Mouse (Mus musculus): Measurements from ENCODE around the gene Eif4ebp2. TPM values are rescaled to one million over a fixed set of nuclear protein-coding genes. Genes with fewer than 3 reads are reported as not detected.

Eif4ebp2 gene
- polyA plus RNA-seq, 1 experiment: 97.1 TPM

- TF ChIP-seq GATA1 (IDR thresholded peaks at IDR 0.05; ENCODE audit: low read length): no peak
Observed at GRCm38 (mm10) chr10:61475594-61476439, 23.4 kb upstream of the Eif4ebp2 start, which contains the start of gene Lrrc20. Gene Lrrc20, plus strand, starts transcription at chr10:61475801.

- TF ChIP-seq GATA1 (IDR thresholded peaks at IDR 0.05; ENCODE audit: low read length): no peak
Observed at GRCm38 (mm10) chr10:61474344-61474743, 21.9 kb upstream of the Eif4ebp2 start.

- TF ChIP-seq GATA1 (IDR thresholded peaks at IDR 0.05; ENCODE audit: low read length): no peak
Observed at GRCm38 (mm10) chr10:61473640-61474039, 21.2 kb upstream of the Eif4ebp2 start.

- no peak for TF ChIP-seq GATA1 (IDR thresholded peaks at IDR 0.05; ENCODE audit: low read length)
Observed at GRCm38 (mm10) chr10:61468900-61469299, 16.4 kb upstream of the Eif4ebp2 start.

- no peak for TF ChIP-seq GATA1 (IDR thresholded peaks at IDR 0.05; ENCODE audit: low read length)
Observed at GRCm38 (mm10) chr10:61466873-61467272, 14.4 kb upstream of the Eif4ebp2 start.

GRCm38 (mm10) chr10:61466242-61466641 is 13.8 kb upstream of the Eif4ebp2 start:
- TF ChIP-seq GATA1 (IDR thresholded peaks at IDR 0.05; ENCODE audit: low read length): no peak

GRCm38 (mm10) chr10:61465009-61465408 is 12.5 kb upstream of the Eif4ebp2 start:
- TF ChIP-seq GATA1 (IDR thresholded peaks at IDR 0.05; ENCODE audit: low read length): no peak

- no peak for TF ChIP-seq GATA1 (IDR thresholded peaks at IDR 0.05; ENCODE audit: low read length)
Observed at GRCm38 (mm10) chr10:61457182-61457581, 4.7 kb upstream of the Eif4ebp2 start.

GRCm38 (mm10) chr10:61451931-61452617 is 387 bp downstream of the Eif4ebp2 start:
- no peak for TF ChIP-seq GATA1 (IDR thresholded peaks at IDR 0.05; ENCODE audit: low read length)

GRCm38 (mm10) chr10:61451463-61451930 is 964 bp downstream of the Eif4ebp2 start:
- no peak for TF ChIP-seq GATA1 (IDR thresholded peaks at IDR 0.05; ENCODE audit: low read length)

- TF ChIP-seq GATA1 (IDR thresholded peaks at IDR 0.05; ENCODE audit: low read length): no peak
Observed at GRCm38 (mm10) chr10:61448834-61449233, 3.6 kb downstream of the Eif4ebp2 start.

GRCm38 (mm10) chr10:61447581-61448353 is 4.7 kb downstream of the Eif4ebp2 start:
- TF ChIP-seq GATA1 (IDR thresholded peaks at IDR 0.05; ENCODE audit: low read length): no peak

GRCm38 (mm10) chr10:61445016-61445415 is 7.4 kb downstream of the Eif4ebp2 start:
- TF ChIP-seq GATA1 (IDR thresholded peaks at IDR 0.05; ENCODE audit: low read length): no peak

- no peak for TF ChIP-seq GATA1 (IDR thresholded peaks at IDR 0.05; ENCODE audit: low read length)
Observed at GRCm38 (mm10) chr10:61443876-61444275, 8.6 kb downstream of the Eif4ebp2 start.

- no peak for TF ChIP-seq GATA1 (IDR thresholded peaks at IDR 0.05; ENCODE audit: low read length)
Observed at GRCm38 (mm10) chr10:61443456-61443855, 9.0 kb downstream of the Eif4ebp2 start.
